Mouse (Mus musculus) bone marrow macrophage, adult 2 months (primary cell): ENCODE measurements around the gene Pim3. TPM values are rescaled to one million over a fixed set of nuclear protein-coding genes. Genes with fewer than 3 reads are reported as not detected.
A peak's percentile ranks its signal among the peaks of the same experiment; 100 is the strongest.

Experiments used
- H3K27ac ChIP-seq: 2 replicates; pipeline ENCODE4 v1.5.1; 2012; ENCODE audit warnings: low read depth, low read length; ENCODE audit not compliant: insufficient read depth
- H3K4me1 ChIP-seq: 2 replicates; pipeline ENCODE4 v1.6.1; 2012; ENCODE audit warnings: low read length; ENCODE audit not compliant: control insufficient read depth, insufficient read depth
- H3K4me3 ChIP-seq: 2 replicates; pipeline ENCODE4 v1.5.1; 2012; ENCODE audit warnings: mild to moderate bottlenecking, low read length, moderate library complexity; ENCODE audit not compliant: insufficient read depth
- CTCF ChIP-seq: IDR thresholded peaks from 2 replicates; pipeline ENCODE4 v1.5.1; 2012; ENCODE audit warnings: low read depth, mild to moderate bottlenecking, low read length, moderate library complexity
- POLR2A ChIP-seq: IDR thresholded peaks from 2 replicates; pipeline ENCODE4 v1.6.1; 2012; ENCODE audit warnings: mild to moderate bottlenecking, low read depth, low read length, borderline replicate concordance
- polyA plus RNA-seq: library from polyadenylated mRNA; stranded (reverse); fragments of >200 nt; gene quantifications from 2 replicates; pipeline ENCODE4 v1.2.4, GENCODE M21; 2012; ENCODE audit not compliant: missing spikeins, insufficient read depth, insufficient read length

The Pim3 gene
- polyA plus RNA-seq, 1 experiment: 9.9 TPM

- no peak overlapping the region for H3K4me3 ChIP-seq
- TF ChIP-seq CTCF (no peak), POLR2A (no peak)
- H3K27ac ChIP-seq: no peak overlapping the region
- H3K4me1 ChIP-seq: peaks cover 5% of the 10 kb centered on the region
Observed at GRCm38 (mm10) chr15:88823376-88823775, 38.6 kb upstream of the Pim3 start.

DNA sequence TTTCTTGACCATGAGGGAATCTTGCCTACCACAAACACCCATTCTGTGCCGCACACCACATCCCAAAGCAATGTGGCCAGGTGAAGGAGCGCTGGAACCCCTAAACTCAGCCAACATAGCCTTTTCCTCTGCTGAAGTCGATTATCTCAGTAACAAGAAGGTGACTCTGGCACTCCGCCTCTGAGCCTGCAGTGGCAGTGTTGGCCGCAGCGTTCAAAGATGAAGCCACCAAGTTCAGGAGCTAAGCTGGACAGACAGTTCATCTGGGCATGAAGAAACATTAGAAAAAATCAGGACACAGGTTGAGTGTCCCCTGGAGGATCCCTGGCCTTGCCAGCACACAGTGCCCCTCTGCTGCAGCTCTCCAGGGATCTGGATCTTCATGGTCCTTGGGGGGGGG lies 34.5 kb upstream of the Pim3 start:
- Histone ChIP-seq H3K4me3 (no peak overlapping the region), H3K27ac (no peak overlapping the region), H3K4me1 (no peaks in the 10 kb centered on the region)
- TF ChIP-seq CTCF: no peak
- no peak for TF ChIP-seq POLR2A

DNA sequence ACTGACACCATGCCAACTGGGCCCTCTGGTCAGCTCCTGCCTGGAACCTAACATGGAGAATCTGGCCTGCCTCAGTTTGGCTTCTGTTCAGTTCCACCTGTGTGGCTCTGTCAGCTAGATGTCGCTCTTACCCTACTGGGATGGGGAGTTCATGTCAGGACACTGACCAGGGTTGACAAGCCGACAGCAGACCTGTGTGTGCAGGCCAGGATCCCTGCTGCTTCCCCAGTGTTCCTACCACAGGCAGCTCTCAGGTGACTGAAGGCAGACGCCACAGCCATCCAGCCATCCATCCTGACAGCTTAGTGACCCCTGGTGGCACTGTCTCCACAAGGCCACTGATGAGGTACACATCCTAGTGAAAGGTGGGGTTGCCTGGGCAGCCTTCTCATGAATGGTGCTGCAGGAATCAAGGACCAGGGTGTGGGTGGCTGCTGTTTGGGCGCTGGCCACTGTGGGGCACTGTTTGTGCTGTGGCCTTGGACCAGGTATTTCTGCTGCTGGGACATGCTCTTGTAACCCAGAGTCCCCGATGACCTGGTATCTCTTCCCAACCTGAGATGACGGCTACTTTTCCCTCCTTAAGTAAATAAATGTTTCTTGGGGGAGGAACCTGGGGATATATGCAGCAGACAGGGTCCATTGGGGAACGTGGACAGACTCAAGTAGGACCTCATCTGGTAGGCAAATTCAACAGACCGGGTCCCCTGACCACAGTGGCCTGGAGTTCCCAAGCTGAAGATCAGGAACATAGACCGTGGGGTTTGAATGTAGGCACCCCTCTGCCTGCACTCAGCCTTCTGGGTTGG lies 33.8 kb upstream of the Pim3 start:
- Histone ChIP-seq H3K27ac (no peak overlapping the region), H3K4me1 (no peaks in the 10 kb centered on the region), H3K4me3 (no peak overlapping the region)
- no peak; the same call in 1 of the 2 replicates for TF ChIP-seq CTCF
- no peak for TF ChIP-seq POLR2A

DNA sequence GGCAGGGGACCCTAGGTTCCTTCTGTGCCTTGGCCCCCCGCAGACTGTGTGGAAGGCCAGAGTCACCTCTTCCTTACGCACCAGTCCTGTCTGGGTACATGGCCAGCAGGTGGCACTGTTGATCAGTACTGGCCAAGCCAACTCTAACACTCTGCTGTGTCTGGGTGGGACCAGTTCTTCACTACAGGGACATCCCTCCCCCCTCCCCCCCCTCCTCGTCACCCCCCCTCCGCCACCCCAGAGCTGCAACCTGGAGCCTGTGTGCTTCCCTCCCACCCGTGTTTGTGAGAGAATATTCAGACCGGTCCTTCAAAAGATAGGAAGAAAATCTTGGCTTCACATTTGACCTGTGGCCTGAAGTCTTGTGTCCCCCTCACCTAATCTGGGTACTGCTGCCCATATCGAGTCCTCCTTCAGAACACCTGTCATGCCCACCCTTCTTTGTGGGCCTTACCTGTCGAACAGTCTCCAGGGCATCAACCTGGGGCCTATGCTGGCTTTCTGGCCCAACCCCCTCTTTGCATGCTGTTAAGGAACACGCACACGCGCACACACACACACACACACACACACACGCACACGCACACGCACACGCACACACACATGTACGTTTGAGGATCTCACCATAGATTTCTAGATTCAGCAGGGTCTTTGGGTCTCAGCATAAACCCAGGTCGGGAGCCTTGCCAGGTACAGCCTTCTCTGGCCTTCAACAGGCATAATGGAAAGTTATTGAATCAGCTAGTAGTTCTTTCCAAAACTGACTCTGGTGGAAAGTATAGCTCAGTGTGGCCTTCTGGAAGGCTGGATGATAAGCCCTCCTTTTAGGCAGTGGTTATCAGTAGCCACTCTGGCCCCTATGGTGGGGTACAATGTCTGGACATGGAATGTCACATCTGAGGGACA lies 32.9 kb upstream of the Pim3 start:
- Histone ChIP-seq H3K4me3 (no peak overlapping the region), H3K27ac (no peak overlapping the region), H3K4me1 (no peaks in the 10 kb centered on the region)
- TF ChIP-seq CTCF (peak; percentile 45; the same call in 1 of the 2 replicates), POLR2A (no peak)

DNA sequence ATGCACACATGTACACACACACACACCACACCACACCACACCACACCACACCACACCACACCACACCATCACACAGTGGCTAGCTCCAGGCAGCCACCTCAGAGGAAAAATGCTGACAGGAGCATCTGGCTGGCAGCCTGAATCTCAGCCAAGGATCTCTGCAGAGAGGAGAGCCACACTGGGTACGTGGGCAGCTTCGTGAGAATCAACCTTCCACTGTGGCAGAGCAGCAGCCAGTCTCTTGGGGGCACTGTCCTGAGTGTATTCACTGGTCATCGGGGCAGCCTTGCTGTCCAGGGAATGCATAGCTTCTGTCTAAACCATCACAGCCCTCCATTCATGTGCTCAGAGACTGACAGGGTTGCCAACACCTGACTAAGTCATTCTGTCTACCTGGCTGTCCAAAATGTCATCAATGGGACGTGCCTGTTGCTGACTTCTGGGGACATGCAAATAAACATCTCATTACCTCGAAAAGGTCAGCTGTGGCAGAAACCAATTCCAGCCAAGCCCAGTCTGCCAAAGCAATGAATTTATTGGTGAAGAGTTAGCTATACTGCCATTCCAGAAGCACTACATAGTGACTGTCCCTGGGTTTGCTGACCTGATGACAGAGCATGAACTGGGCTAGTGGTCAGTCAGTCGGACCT lies 32.1 kb upstream of the Pim3 start:
- Histone ChIP-seq H3K4me1 (no peaks in the 10 kb centered on the region), H3K4me3 (no peak overlapping the region), H3K27ac (no peak overlapping the region)
- TF ChIP-seq CTCF (no peak), POLR2A (no peak)

GRCm38 (mm10) chr15:88830696-88831095 lies 31.3 kb upstream of the Pim3 start:
- no peaks in the 10 kb centered on the region for H3K4me1 ChIP-seq
- H3K27ac ChIP-seq: no peak overlapping the region
- no peak for TF ChIP-seq CTCF
- TF ChIP-seq POLR2A: no peak
- H3K4me3 ChIP-seq: no peak overlapping the region

DNA sequence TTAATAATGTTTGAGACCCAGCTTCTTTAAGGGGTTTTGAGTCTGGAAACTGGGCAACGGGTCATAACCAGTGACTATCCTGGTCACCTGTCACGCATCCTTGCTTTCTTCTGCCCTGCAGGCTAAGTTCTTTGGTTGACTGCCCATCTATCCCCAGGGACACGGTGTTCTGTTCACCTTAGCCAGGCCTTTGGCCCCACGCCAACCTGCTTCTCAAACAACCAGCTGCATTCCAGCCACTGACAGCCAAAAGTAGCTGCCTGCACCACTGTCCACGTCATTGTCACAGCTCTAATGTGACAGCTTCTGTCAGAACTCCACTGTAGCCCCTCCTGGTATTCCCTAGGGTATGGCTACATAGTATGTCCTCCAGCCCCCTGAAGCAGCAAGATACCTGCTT lies 30.5 kb upstream of the Pim3 start:
- H3K4me3 ChIP-seq: no peak overlapping the region
- H3K4me1 ChIP-seq: no peaks in the 10 kb centered on the region
- no peak overlapping the region for H3K27ac ChIP-seq
- TF ChIP-seq POLR2A: no peak
- TF ChIP-seq CTCF: no peak

GRCm38 (mm10) chr15:88832536-88832935 lies 29.4 kb upstream of the Pim3 start:
- no peak overlapping the region for H3K4me3 ChIP-seq
- H3K27ac ChIP-seq: no peak overlapping the region
- TF ChIP-seq POLR2A (no peak), CTCF (no peak)
- H3K4me1 ChIP-seq: no peaks in the 10 kb centered on the region

GRCm38 (mm10) chr15:88836031-88836430 lies 26.0 kb upstream of the Pim3 start:
- Histone ChIP-seq H3K27ac (no peak overlapping the region), H3K4me3 (no peak overlapping the region), H3K4me1 (no peaks in the 10 kb centered on the region; the same call in 1 of the 2 replicates)
- TF ChIP-seq CTCF: no peak

GRCm38 (mm10) chr15:88836571-88836970 lies 25.4 kb upstream of the Pim3 start:
- H3K4me1 ChIP-seq: no peaks in the 10 kb centered on the region; the same call in 1 of the 2 replicates
- H3K27ac ChIP-seq: no peak overlapping the region
- TF ChIP-seq POLR2A: no peak
- no peak overlapping the region for H3K4me3 ChIP-seq
